Mouse (Mus musculus): ENCODE measurements around the gene Sspo.
"Not testable (repeated sequence)": the region's sequence is repeated elsewhere in the genome, so short reads cannot be mapped to it uniquely, and the experiment has no call there.

Gene Sspo

GRCm38 (mm10) chr6:48487747-48488725, 40.0 kb downstream of the Sspo start:
- DNase-seq (ENCODE audit: low read depth): no peak

- no peak for DNase-seq (ENCODE audit: low read depth)
These were observed 41.7 kb downstream of the Sspo start for GRCm38 (mm10) chr6:48489741-48490140.

GRCm38 (mm10) chr6:48491361-48491760, 43.3 kb downstream of the Sspo start:
- no peak for DNase-seq (ENCODE audit: low read depth)

GRCm38 (mm10) chr6:48493136-48493730, 45.2 kb downstream of the Sspo start:
- DNase-seq (ENCODE audit: low read depth): no peak

- DNase-seq (ENCODE audit: low read depth): no peak
These were observed 49.5 kb downstream of the Sspo start for GRCm38 (mm10) chr6:48497521-48497920.

- DNase-seq (ENCODE audit: low read depth): no peak
These were observed 55.8 kb downstream of the Sspo start for GRCm38 (mm10) chr6:48503847-48504240.

- DNase-seq (ENCODE audit: low read depth): peak; percentile 84
These were observed 56.3 kb downstream of the Sspo start for GRCm38 (mm10) chr6:48504241-48504854.

GRCm38 (mm10) chr6:48508087-48508486, 60.1 kb downstream of the Sspo start:
- peak; percentile 25 for DNase-seq (ENCODE audit: low read depth)

- DNase-seq (ENCODE audit: low read depth): peak; percentile 64
These were observed 62.4 kb downstream of the Sspo start for GRCm38 (mm10) chr6:48510426-48510825.

- no peak for DNase-seq (ENCODE audit: low read depth)
These were observed 63.8 kb downstream of the Sspo start for GRCm38 (mm10) chr6:48511861-48512260.

GRCm38 (mm10) chr6:48524882-48525281, 76.9 kb downstream of the Sspo start:
- not testable (repeated sequence) for DNase-seq (ENCODE audit: low read depth)

GRCm38 (mm10) chr6:48527901-48528300, 79.9 kb downstream of the Sspo start:
- peak; percentile 61 for DNase-seq (ENCODE audit: low read depth)

- peak; percentile 50 for DNase-seq (ENCODE audit: low read depth)
These were observed 81.2 kb downstream of the Sspo start for GRCm38 (mm10) chr6:48529261-48529660.

GRCm38 (mm10) chr6:48529871-48530440, 81.9 kb downstream of the Sspo start:
- peak; percentile 92 for DNase-seq (ENCODE audit: low read depth)

- peak; percentile 56 for DNase-seq (ENCODE audit: low read depth)
These were observed 82.8 kb downstream of the Sspo start for GRCm38 (mm10) chr6:48530862-48531261.

- no peak for DNase-seq (ENCODE audit: low read depth)
These were observed 85.4 kb downstream of the Sspo start for GRCm38 (mm10) chr6:48533475-48533874.

GRCm38 (mm10) chr6:48534913-48535312, 86.9 kb downstream of the Sspo start:
- DNase-seq (ENCODE audit: low read depth): no peak

- peak; percentile 80 for DNase-seq (ENCODE audit: low read depth)
These were observed 88.1 kb downstream of the Sspo start for GRCm38 (mm10) chr6:48536091-48536490.

- DNase-seq (ENCODE audit: low read depth): no peak
These were observed 89.3 kb downstream of the Sspo start, which contains the start of gene Atp6v0e2 for GRCm38 (mm10) chr6:48537105-48537954. Gene Atp6v0e2, plus strand, starts transcription at chr6:48537615.

GRCm38 (mm10) chr6:48538841-48539737, 91.1 kb downstream of the Sspo start:
- DNase-seq (ENCODE audit: low read depth): peak; percentile 83
